Mouse (Mus musculus): ENCODE measurements at regions not wholly inside any gene's neighbourhood (a gene's known extent, or its start where the extent isn't known, plus 50 kb on each side); places are given as distances from the start of the nearest gene placed in this dataset.

DNA sequence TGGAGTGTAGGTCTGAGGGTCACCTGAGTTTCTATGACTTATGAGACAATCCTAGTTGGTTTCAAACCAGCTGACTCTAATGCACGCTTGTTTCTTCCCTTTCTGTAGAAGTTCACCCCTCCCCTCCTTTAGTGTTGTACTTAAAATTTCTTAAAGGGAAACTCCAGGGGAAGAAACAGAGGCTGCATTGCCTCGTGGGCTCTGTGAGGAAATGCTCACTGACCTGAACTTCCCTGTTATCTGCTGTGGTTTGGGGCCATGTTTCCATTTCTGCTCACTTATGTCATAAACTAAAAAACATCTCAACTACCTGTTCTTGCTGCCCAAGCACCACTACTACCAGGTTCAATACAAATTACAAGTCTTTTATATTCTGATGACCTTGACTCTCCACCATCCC lies 93.2 kb upstream of the Bmp2 start:
- TF ChIP-seq POLR2A (IDR thresholded peaks at IDR 0.05; ENCODE audit: extremely low read depth, insufficient read depth, low read length) = no peak
- TF ChIP-seq CTCF (IDR thresholded peaks at IDR 0.05; ENCODE audit: low read depth, low read length) = no peak
